Mouse (Mus musculus) heart, embryonic 14.5 days (tissue): ENCODE results near the gene Msmo1. TPM values are rescaled to one million over a fixed set of nuclear protein-coding genes. Genes with fewer than 3 reads are reported as not detected.

Source experiments
- ATAC-seq: fragments of 200-750 bp; cut with Nextera tagmentation; 2 replicates; pipeline ENCODE4 v1.8.0; 2017; ENCODE audit warnings: low read depth, moderate TSS enrichment; ENCODE audit not compliant: insufficient number of reproducible peaks, insufficient read depth, low FRiP score
- H3K27ac ChIP-seq, 2 experiments: fragments of 200-500 bp in 1 of 2; fragments of 300-500 bp in 1 of 2; sonication (generic) in 1 of 2; replicated peaks in 1 of 2; 2 replicates each; pipeline ENCODE4 v1.5.1; 2012 to 2014; ENCODE audit warnings: low read depth in 2 of 2, low read length in 2 of 2, control low read depth in 1 of 2, mild to moderate bottlenecking in 1 of 2, mixed read lengths in 1 of 2; ENCODE audit not compliant: control insufficient read depth in 1 of 2, insufficient read depth in 1 of 2
- H3K27me3 ChIP-seq: fragments of 300-500 bp; sonication (generic); 2 replicates; pipeline ENCODE4 v1.6.1; 2014; ENCODE audit warnings: mild to moderate bottlenecking, low read length, control low read depth; ENCODE audit not compliant: control insufficient read depth, insufficient read depth
- H3K36me3 ChIP-seq: fragments of 300-500 bp; sonication (generic); 2 replicates; pipeline ENCODE4 v1.6.1; 2014; ENCODE audit warnings: mild to moderate bottlenecking, control low read depth, low read length, mixed read lengths; ENCODE audit not compliant: control insufficient read depth, insufficient read depth
- H3K4me1 ChIP-seq, 2 experiments: fragments of 200-500 bp in 1 of 2; fragments of 300-500 bp in 1 of 2; sonication (generic) in 1 of 2; 2 replicates each; pipeline ENCODE4 v1.6.1; 2012 to 2014; ENCODE audit warnings: low read length in 2 of 2, control low read depth in 1 of 2, mixed read lengths in 1 of 2; ENCODE audit not compliant: control insufficient read depth in 2 of 2, insufficient read depth in 2 of 2
- H3K4me2 ChIP-seq: fragments of 300-500 bp; sonication (generic); 2 replicates; pipeline ENCODE4 v1.6.1; 2014; ENCODE audit warnings: mild to moderate bottlenecking, low read length
- H3K4me3 ChIP-seq, 2 experiments: fragments of 200-500 bp in 1 of 2; fragments of 300-500 bp in 1 of 2; sonication (generic) in 1 of 2; 2 replicates each; pipeline ENCODE4 v1.5.1; 2012 to 2014; ENCODE audit warnings: low read length in 2 of 2, mild to moderate bottlenecking in 2 of 2, control low read depth in 1 of 2, low read depth in 1 of 2, moderate library complexity in 1 of 2; ENCODE audit not compliant: control insufficient read depth in 1 of 2, insufficient read depth in 1 of 2
- H3K9ac ChIP-seq: fragments of 300-500 bp; sonication (generic); 2 replicates; pipeline ENCODE4 v1.6.1; 2014; ENCODE audit warnings: mild to moderate bottlenecking, low read length
- H3K9me3 ChIP-seq: fragments of 300-500 bp; sonication (generic); 2 replicates; pipeline ENCODE4 v1.6.1; 2016; ENCODE audit warnings: low read length, control low read depth; ENCODE audit not compliant: control insufficient read depth
- WGBS: fragments of 180-500 bp; shearing (Covaris S2); extraction: QIAGEN DNeasy Blood & Tissue Kit; methylation state at CpG from one replicate; pipeline ENCODE4 v1.1.7; 2014; 5-methylcytosine and 5-hydroxymethylcytosine counted together
- polyA plus RNA-seq: library from polyadenylated mRNA; unstranded; fragments of >200 nt; fragmentation: Nextera tagmentation; extraction: Ambion mirVana; gene quantifications from 2 replicates; pipeline ENCODE4 v1.2.1, GENCODE M21; 2014

Msmo1 gene
- polyA plus RNA-seq, 1 experiment from 2014 or later = 46.5 TPM

DNA sequence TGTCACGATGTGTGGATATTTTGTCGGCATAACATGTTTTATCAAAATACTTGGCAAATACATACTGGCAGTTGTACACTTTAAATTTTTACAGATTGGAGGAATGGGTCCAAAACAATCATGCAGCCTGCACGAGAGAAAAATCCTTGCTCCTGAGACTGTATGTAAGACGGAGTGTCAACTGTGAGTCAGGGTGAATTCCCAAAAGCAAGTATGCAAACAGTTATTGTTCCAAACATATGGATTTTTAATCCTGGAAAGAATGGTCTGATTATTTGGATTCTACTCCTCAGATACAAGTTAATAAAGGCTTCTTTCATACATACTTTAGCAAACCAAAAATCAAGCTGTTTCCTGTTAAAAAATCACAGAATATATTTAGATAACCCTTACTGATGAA, 44.9 kb downstream of the Msmo1 start:
- no peak overlapping the region for H3K4me3 ChIP-seq
- no peak overlapping the region for H3K4me2 ChIP-seq
- H3K27me3 ChIP-seq = no peaks in the 10 kb centered on the region
- 62% methylated on average over 4 of the region's 4 CpGs for WGBS
- H3K9ac ChIP-seq = no peak overlapping the region
- H3K36me3 ChIP-seq = no peaks in the 10 kb centered on the region
- no peak for ATAC-seq
- H3K4me1 ChIP-seq = peaks cover 9 to 34% of the 10 kb centered on the region in 2 experiments
- H3K27ac ChIP-seq = no peak overlapping the region
- H3K9me3 ChIP-seq = no peaks in the 10 kb centered on the region

GRCm38 (mm10) chr8:64688161-64688560, 45.4 kb downstream of the Msmo1 start:
- Histone ChIP-seq H3K4me2 (0 out of 2 replicates have a peak overlapping the region, but pooled peaks have one; percentile 20), H3K27ac (peak overlapping the region; percentile 25 to 42; a peak in 2 of 4 replicates), H3K27me3 (no peaks in the 10 kb centered on the region), H3K9ac (0 out of 2 replicates have a peak overlapping the region, but pooled peaks have one; percentile 21), H3K4me3 (no peak overlapping the region), H3K4me1 (peaks cover 8 to 32% of the 10 kb centered on the region in 2 experiments), H3K36me3 (no peaks in the 10 kb centered on the region), H3K9me3 (no peaks in the 10 kb centered on the region)
- 0 out of 2 replicates have a peak, but pooled peaks have one; percentile 37 for ATAC-seq
- 14% methylated on average over 3 of the region's 3 CpGs for WGBS

- ATAC-seq = no peak
- 76% methylated on average over 3 of the region's 3 CpGs for WGBS
- H3K9ac ChIP-seq = no peak overlapping the region
Observed at GRCm38 (mm10) chr8:64682501-64682900, 51.1 kb downstream of the Msmo1 start.

GRCm38 (mm10) chr8:64676381-64676780, 57.2 kb downstream of the Msmo1 start:
- H3K27ac ChIP-seq = no peak overlapping the region
- H3K27me3 ChIP-seq = no peaks in the 10 kb centered on the region
- peaks cover 0 to 4% of the 10 kb centered on the region in 2 experiments; a peak in 1 of 4 replicates for H3K4me1 ChIP-seq
- H3K9me3 ChIP-seq = peaks cover 5% of the 10 kb centered on the region; the same call in 1 of the 2 replicates
- no peak overlapping the region for H3K9ac ChIP-seq
- no peak for ATAC-seq
- H3K4me3 ChIP-seq = no peak overlapping the region
- no peak overlapping the region for H3K4me2 ChIP-seq
- WGBS = 70% methylated on average over 2 of the region's 2 CpGs
- no peaks in the 10 kb centered on the region for H3K36me3 ChIP-seq

More at GRCm38 (mm10) chr8:64682501-64682900, 51.1 kb downstream of the Msmo1 start:
- Histone ChIP-seq H3K4me2 (no peak overlapping the region), H3K27me3 (no peaks in the 10 kb centered on the region), H3K27ac (no peak overlapping the region), H3K36me3 (no peaks in the 10 kb centered on the region), H3K9me3 (no peaks in the 10 kb centered on the region), H3K4me1 (peaks cover 2 to 10% of the 10 kb centered on the region in 2 experiments; a peak in 3 of 4 replicates), H3K4me3 (no peak overlapping the region)

- no peaks in the 10 kb centered on the region for H3K36me3 ChIP-seq
- WGBS = 38% methylated on average over 8 of the region's 8 CpGs
- H3K4me3 ChIP-seq = no peak overlapping the region
- peaks cover 5% of the 10 kb centered on the region; the same call in 1 of the 2 replicates for H3K9me3 ChIP-seq
- peak overlapping the region; percentile 12 to 49; a peak in 2 of 4 replicates for H3K27ac ChIP-seq
- H3K4me1 ChIP-seq = peaks cover 0 to 4% of the 10 kb centered on the region in 2 experiments; a peak in 1 of 4 replicates
- ATAC-seq = peak; percentile 87
- H3K27me3 ChIP-seq = no peaks in the 10 kb centered on the region
- H3K9ac ChIP-seq = no peak overlapping the region
- H3K4me2 ChIP-seq = peak overlapping the region; percentile 25; the same call in 1 of the 2 replicates
Observed at GRCm38 (mm10) chr8:64674951-64675585, 58.5 kb downstream of the Msmo1 start.

GRCm38 (mm10) chr8:64672920-64673319, 60.7 kb downstream of the Msmo1 start:
- H3K27me3 ChIP-seq = no peaks in the 10 kb centered on the region

GRCm38 (mm10) chr8:64671937-64672336, 61.7 kb downstream of the Msmo1 start:
- H3K36me3 ChIP-seq = no peaks in the 10 kb centered on the region
- H3K4me3 ChIP-seq = no peak overlapping the region
- H3K9me3 ChIP-seq = peaks cover 5% of the 10 kb centered on the region; the same call in 1 of the 2 replicates
- H3K9ac ChIP-seq = no peak overlapping the region
- no peaks in the 10 kb centered on the region for H3K27me3 ChIP-seq
- H3K4me1 ChIP-seq = peaks cover 0 to 4% of the 10 kb centered on the region in 2 experiments; a peak in 1 of 4 replicates
- ATAC-seq = no peak
- WGBS = 34% methylated on average over 1 of the region's 1 CpGs
- no peak overlapping the region for H3K27ac ChIP-seq
- H3K4me2 ChIP-seq = no peak overlapping the region

More at GRCm38 (mm10) chr8:64672920-64673319, 60.7 kb downstream of the Msmo1 start:
- WGBS = 53% methylated on average over 2 of the region's 2 CpGs
- Histone ChIP-seq H3K9ac (no peak overlapping the region), H3K27ac (no peak overlapping the region), H3K4me1 (peaks cover 0 to 4% of the 10 kb centered on the region in 2 experiments; a peak in 1 of 4 replicates), H3K9me3 (peaks cover 5% of the 10 kb centered on the region; the same call in 1 of the 2 replicates), H3K4me3 (no peak overlapping the region), H3K36me3 (no peaks in the 10 kb centered on the region), H3K4me2 (no peak overlapping the region)
- no peak for ATAC-seq
